Mouse (Mus musculus) CD4-positive, CD25-positive, alpha-beta regulatory T cell (primary cell): ENCODE results near the gene Mag. TPM values are rescaled to one million over a fixed set of nuclear protein-coding genes. Genes with fewer than 3 reads are reported as not detected.

Experiments
- polyA plus RNA-seq: library from polyadenylated mRNA; unstranded; fragments of 100-300 nt; shearing (Covaris generic); gene quantifications from one replicate; pipeline ENCODE4 v1.2.1, GENCODE M21; 2017

Mag gene
- 0.12 TPM for polyA plus RNA-seq

DNA sequence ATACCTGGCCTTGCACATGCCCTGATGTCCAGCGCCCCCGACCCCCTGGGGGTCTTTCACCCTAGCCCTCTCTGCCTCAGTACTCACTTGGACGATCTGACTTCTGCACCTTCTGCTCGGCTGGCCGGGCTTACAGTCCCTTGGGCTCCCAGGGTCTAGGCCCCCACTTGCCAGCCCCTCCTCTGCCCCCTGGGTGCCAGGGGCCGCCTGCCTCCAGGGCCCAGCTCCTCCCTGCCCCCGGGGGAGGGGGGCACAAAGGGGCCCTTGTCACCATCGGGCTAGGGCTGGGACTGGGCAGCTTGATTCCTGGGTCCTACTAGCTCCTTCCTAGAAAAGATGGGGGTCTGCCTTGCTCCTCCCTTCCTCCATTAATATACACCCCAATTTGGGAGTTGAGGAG, at the start of gene Mag:
Gene Mag (minus strand): TSS at position 142 of the 400 bp plus-strand sequence.

GRCm38 (mm10) chr7:30956756-30957366, 42.2 kb upstream of the Mag start, which contains the start of gene Usf2:
TSS of gene Usf2 (minus strand) at chr7:30956803.

GRCm38 (mm10) chr7:30943909-30944635, 29.4 kb upstream of the Mag start, which contains the start of gene Hamp:
TSS of gene Hamp (minus strand) at chr7:30944032.

GRCm38 (mm10) chr7:30924581-30924980, 9.9 kb upstream of the Mag start, which contains the start of gene Hamp2:
TSS of gene Hamp2 (minus strand) at chr7:30924681.

DNA sequence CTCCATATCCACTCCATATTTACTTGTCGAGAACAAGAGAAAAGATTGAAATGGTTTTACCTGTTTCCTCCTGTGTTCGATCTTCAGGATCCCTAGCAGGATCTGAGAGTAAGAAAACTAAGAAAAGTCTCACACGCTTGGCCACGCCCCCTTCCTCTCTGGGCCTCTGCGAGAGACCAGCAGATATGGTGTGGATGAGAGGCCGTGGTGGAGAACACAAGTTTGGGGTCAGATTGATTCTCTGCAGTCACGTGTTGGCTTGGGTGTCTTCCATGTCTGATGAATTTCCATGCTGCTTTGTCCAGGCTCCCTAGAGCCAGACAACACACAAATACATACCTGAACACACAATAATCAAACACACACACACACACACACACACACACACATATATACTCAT, 34.5 kb downstream of the Mag start, which contains the start of gene Cd22:
Gene Cd22 (minus strand): TSS at position 167 of the 400 bp plus-strand sequence.

DNA sequence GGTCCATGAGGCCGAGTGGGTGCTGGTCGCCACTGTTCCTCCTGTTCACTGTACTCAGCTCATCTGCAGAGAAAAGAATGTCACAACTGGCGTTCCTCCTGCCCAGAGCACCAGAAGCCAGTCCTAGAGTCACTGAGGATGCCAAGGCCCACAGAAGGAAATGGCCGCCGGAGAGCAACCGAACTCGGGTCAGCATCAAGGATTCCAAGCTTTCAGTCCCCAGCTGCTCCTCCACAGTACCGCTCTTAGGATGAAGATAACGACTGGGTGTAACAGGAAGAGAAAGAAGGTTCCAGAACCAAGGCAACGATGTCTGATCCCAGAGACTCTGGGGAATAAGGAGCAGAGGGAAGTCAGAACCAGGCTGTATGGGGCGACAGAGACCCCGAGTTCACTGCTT, 53.2 kb downstream of the Mag start, which contains the start of gene Ffar1:
Gene Ffar1 (minus strand): TSS at position 101 of the 400 bp plus-strand sequence.

GRCm38 (mm10) chr7:30856078-30856477, 58.6 kb downstream of the Mag start, which contains the start of gene Ffar3:
TSS of gene Ffar3 (minus strand) at chr7:30856178.

Other genes with a start within 250 kb of the Mag start
- gene Haus5, start 249.9 kb downstream of the Mag start, polyA plus RNA-seq, result 37.3 TPM
- not detected for gene Pmis2, start 243.3 kb downstream of the Mag start, polyA plus RNA-seq
- not detected for gene 2200002J24Rik, start 215.9 kb downstream of the Mag start, polyA plus RNA-seq
- gene Atp4a, start 202.7 kb downstream of the Mag start, polyA plus RNA-seq, result not detected
- 116 TPM for gene Tmem147, start 185.3 kb downstream of the Mag start, polyA plus RNA-seq
- gene Gapdhs, start 171.2 kb downstream of the Mag start, polyA plus RNA-seq, result 0.36 TPM
- 1.1 TPM for gene Sbsn, start 163.4 kb downstream of the Mag start, polyA plus RNA-seq
- gene Dmkn, start 151.1 kb downstream of the Mag start, polyA plus RNA-seq, result not detected
- gene Krtdap, start 127.0 kb downstream of the Mag start, polyA plus RNA-seq, result not detected
- gene Ffar2, start 91.1 kb downstream of the Mag start, polyA plus RNA-seq, result 0.26 TPM
- gene Ffar3, start 58.7 kb downstream of the Mag start, polyA plus RNA-seq, result not detected
- gene Ffar1, start 53.3 kb downstream of the Mag start, polyA plus RNA-seq, result 0.07 TPM
- 4.2 TPM for gene Cd22, start 34.5 kb downstream of the Mag start, polyA plus RNA-seq
- gene Hamp2, start 9.8 kb upstream of the Mag start, polyA plus RNA-seq, result not detected
- not detected for gene Hamp, start 29.2 kb upstream of the Mag start, polyA plus RNA-seq
- gene Usf2, start 41.9 kb upstream of the Mag start, polyA plus RNA-seq, result 11.1 TPM
- gene Lsr, start 58.6 kb upstream of the Mag start, polyA plus RNA-seq, result 4.6 TPM
- gene Fam187b, start 58.9 kb upstream of the Mag start, polyA plus RNA-seq, result 0.59 TPM
- 1,672 TPM for gene Fxyd5, start 127.6 kb upstream of the Mag start, polyA plus RNA-seq
- gene Fxyd7, start 136.6 kb upstream of the Mag start, polyA plus RNA-seq, result 0.49 TPM
- not detected for gene Fxyd1, start 142.3 kb upstream of the Mag start, polyA plus RNA-seq
- not detected for gene Lgi4, start 144.5 kb upstream of the Mag start, polyA plus RNA-seq
- gene Fxyd3, start 161.8 kb upstream of the Mag start, polyA plus RNA-seq, result not detected
- gene Hpn, start 200.4 kb upstream of the Mag start, polyA plus RNA-seq, result 5.9 TPM
- gene Scn1b, start 212.1 kb upstream of the Mag start, polyA plus RNA-seq, result 0.68 TPM
- 360 TPM for gene Gramd1a, start 241.0 kb upstream of the Mag start, polyA plus RNA-seq